Mouse (Mus musculus): Measurements from ENCODE around the gene Opn5. TPM values are rescaled to one million over a fixed set of nuclear protein-coding genes. Genes with fewer than 3 reads are reported as not detected.

Gene Opn5
- total RNA-seq, 2 experiments from 2014 or later, result not detected

Other genes starting within 250 kb of the Opn5 start
- under 1 TPM; 0.36 to 0.56 TPM for gene Adgrf4, start 80.9 kb upstream of the Opn5 start, total RNA-seq (2021)
- gene Adgrf2, start 130.8 kb upstream of the Opn5 start, total RNA-seq (2021), result under 1 TPM; 0.36 to 0.44 TPM

Data from left cerebral cortex, postnatal 4 days (tissue).